Mouse (Mus musculus): Measurements from ENCODE around the gene Krt82. TPM values are rescaled to one million over a fixed set of nuclear protein-coding genes. Genes with fewer than 3 reads are reported as not detected.

Krt82 gene
- polyA plus RNA-seq, 1 experiment, result not detected

DNA sequence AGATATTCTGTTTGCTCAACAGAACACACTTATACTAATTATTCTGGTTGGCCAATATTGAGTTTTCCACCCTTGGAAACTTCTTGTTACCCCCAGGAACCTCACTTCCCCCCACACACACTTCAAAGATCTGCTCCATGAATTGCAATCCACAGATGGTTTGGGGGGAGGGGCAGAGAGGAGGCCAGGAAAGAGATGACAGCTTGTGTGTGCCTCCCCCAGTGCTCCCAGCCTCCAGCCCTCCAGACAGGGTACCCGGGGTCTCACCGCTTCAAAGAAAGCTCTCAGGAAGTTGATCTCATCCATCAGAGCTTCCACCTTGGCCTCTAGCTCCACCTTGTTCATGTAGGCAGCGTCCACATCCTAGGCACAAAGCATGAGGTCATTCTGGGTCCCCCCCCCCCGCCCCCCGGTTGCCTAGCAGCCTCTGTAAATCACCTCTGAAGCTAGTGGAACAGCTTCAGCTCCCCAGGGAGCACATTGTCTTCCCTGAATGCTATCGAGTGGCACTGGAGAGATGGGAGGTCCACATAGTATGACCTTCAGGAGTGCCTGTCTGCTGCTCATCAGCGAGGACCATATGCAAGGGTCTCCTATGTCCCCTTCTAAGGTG lies 7.7 kb upstream of the Krt82 start:
- no peaks in the 10 kb centered on the region for H3K4me1 ChIP-seq (ENCODE audit: control insufficient read depth, insufficient read depth, low read length)
- 7% methylated on average over 7 of the region's 7 CpGs for WGBS
- no peak for TF ChIP-seq POLR2A (IDR thresholded peaks at IDR 0.05; ENCODE audit: borderline replicate concordance, extremely low read depth, low read depth, low read length)
- no peak for TF ChIP-seq CTCF (IDR thresholded peaks at IDR 0.05; ENCODE audit: insufficient read depth, low read length)

GRCm38 (mm10) chr15:101553169-101553568 lies 2.7 kb upstream of the Krt82 start:
- no peak for DNase-seq
- WGBS, result 0% methylated on average over 11 of the region's 11 CpGs

More for the DNA sequence above, 7.7 kb upstream of the Krt82 start:
- no peak for DNase-seq
- H3K4me3 ChIP-seq (replicated peaks; ENCODE audit: extremely low read depth, low read depth, low read length), result no peak overlapping the region

GRCm38 (mm10) chr15:101552188-101552587 lies 1.7 kb upstream of the Krt82 start:
- DNase-seq, result no peak
- no peak overlapping the region for H3K4me3 ChIP-seq (replicated peaks; ENCODE audit: extremely low read depth, low read depth, low read length)
- WGBS, result 76% methylated on average over 8 of the region's 8 CpGs
- no peaks in the 10 kb centered on the region for H3K4me1 ChIP-seq (ENCODE audit: control insufficient read depth, insufficient read depth, low read length)
- TF ChIP-seq POLR2A (IDR thresholded peaks at IDR 0.05; ENCODE audit: borderline replicate concordance, extremely low read depth, low read depth, low read length), result no peak
- TF ChIP-seq CTCF (IDR thresholded peaks at IDR 0.05; ENCODE audit: insufficient read depth, low read length), result no peak

More at GRCm38 (mm10) chr15:101553169-101553568, 2.7 kb upstream of the Krt82 start:
- Histone ChIP-seq H3K4me3 (replicated peaks; ENCODE audit: extremely low read depth, low read depth, low read length) (no peak overlapping the region), H3K4me1 (ENCODE audit: control insufficient read depth, insufficient read depth, low read length) (no peaks in the 10 kb centered on the region)
- no peak for TF ChIP-seq POLR2A (IDR thresholded peaks at IDR 0.05; ENCODE audit: borderline replicate concordance, extremely low read depth, low read depth, low read length)
- TF ChIP-seq CTCF (IDR thresholded peaks at IDR 0.05; ENCODE audit: insufficient read depth, low read length), result no peak

DNA sequence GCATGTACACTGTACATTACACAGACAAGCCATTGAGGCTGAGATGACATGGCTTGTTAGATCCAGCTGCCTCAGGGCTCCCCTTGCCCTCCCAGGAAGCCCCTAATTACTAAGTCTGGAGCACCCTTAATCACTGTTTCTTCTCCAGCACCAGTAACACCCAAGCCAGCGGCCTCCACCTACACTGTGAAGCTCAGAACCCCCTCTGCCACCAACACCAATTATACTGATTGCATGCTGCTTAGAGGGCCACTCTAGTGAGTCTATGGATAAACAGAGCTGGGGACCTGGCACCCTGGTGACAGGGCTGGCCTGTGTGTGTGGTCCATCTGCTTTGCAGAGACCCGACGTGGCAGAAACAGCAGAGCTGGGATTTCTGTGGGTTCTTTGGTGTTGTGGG lies 6.0 kb downstream of the Krt82 start:
- 66% methylated on average over 3 of the region's 3 CpGs for WGBS
- TF ChIP-seq CTCF (IDR thresholded peaks at IDR 0.05; ENCODE audit: insufficient read depth, low read length) (no peak), POLR2A (IDR thresholded peaks at IDR 0.05; ENCODE audit: borderline replicate concordance, extremely low read depth, low read depth, low read length) (no peak)
- Histone ChIP-seq H3K4me1 (ENCODE audit: control insufficient read depth, insufficient read depth, low read length) (no peaks in the 10 kb centered on the region), H3K4me3 (replicated peaks; ENCODE audit: extremely low read depth, low read depth, low read length) (no peak overlapping the region)
- DNase-seq, result no peak

GRCm38 (mm10) chr15:101542543-101542942 lies 7.9 kb downstream of the Krt82 start:
- TF ChIP-seq CTCF (IDR thresholded peaks at IDR 0.05; ENCODE audit: insufficient read depth, low read length), result no peak
- no peak for TF ChIP-seq POLR2A (IDR thresholded peaks at IDR 0.05; ENCODE audit: borderline replicate concordance, extremely low read depth, low read depth, low read length)
- Histone ChIP-seq H3K4me1 (ENCODE audit: control insufficient read depth, insufficient read depth, low read length) (no peaks in the 10 kb centered on the region), H3K4me3 (replicated peaks; ENCODE audit: extremely low read depth, low read depth, low read length) (no peak overlapping the region)
- DNase-seq, result no peak
- WGBS, result 69% methylated on average over 9 of the region's 9 CpGs

DNA sequence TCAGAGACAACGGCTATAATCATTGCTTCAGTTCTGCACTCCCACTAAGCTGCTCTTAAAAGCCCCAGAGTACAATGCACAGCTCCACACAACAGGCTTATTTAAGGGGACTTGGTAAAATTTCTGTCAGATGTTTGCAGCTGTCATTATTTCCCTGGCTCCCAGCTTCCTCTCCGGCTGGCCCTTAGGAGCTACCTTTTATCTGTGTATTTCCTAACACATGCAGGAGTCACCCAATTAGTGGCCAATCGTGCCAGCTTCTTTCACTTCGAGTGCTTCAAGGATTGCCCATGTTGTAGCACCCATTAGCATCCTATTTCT lies 11.9 kb downstream of the Krt82 start:
- Histone ChIP-seq H3K4me3 (replicated peaks; ENCODE audit: extremely low read depth, low read depth, low read length) (no peak overlapping the region), H3K4me1 (ENCODE audit: control insufficient read depth, insufficient read depth, low read length) (no peaks in the 10 kb centered on the region)
- DNase-seq, result no peak
- 52% methylated on average over 4 of the region's 4 CpGs for WGBS
- TF ChIP-seq CTCF (IDR thresholded peaks at IDR 0.05; ENCODE audit: insufficient read depth, low read length) (no peak), POLR2A (IDR thresholded peaks at IDR 0.05; ENCODE audit: borderline replicate concordance, extremely low read depth, low read depth, low read length) (no peak)

GRCm38 (mm10) chr15:101537864-101538579 lies 12.4 kb downstream of the Krt82 start:
- 0 out of 2 replicates have a peak, but pooled peaks have one; percentile 3 for TF ChIP-seq CTCF (IDR thresholded peaks at IDR 0.05; ENCODE audit: insufficient read depth, low read length)
- TF ChIP-seq POLR2A (IDR thresholded peaks at IDR 0.05; ENCODE audit: borderline replicate concordance, extremely low read depth, low read depth, low read length), result no peak
- 34% methylated on average over 7 of the region's 7 CpGs for WGBS
- Histone ChIP-seq H3K4me3 (replicated peaks; ENCODE audit: extremely low read depth, low read depth, low read length) (no peak overlapping the region), H3K4me1 (ENCODE audit: control insufficient read depth, insufficient read depth, low read length) (no peaks in the 10 kb centered on the region)
- no peak for DNase-seq

DNA sequence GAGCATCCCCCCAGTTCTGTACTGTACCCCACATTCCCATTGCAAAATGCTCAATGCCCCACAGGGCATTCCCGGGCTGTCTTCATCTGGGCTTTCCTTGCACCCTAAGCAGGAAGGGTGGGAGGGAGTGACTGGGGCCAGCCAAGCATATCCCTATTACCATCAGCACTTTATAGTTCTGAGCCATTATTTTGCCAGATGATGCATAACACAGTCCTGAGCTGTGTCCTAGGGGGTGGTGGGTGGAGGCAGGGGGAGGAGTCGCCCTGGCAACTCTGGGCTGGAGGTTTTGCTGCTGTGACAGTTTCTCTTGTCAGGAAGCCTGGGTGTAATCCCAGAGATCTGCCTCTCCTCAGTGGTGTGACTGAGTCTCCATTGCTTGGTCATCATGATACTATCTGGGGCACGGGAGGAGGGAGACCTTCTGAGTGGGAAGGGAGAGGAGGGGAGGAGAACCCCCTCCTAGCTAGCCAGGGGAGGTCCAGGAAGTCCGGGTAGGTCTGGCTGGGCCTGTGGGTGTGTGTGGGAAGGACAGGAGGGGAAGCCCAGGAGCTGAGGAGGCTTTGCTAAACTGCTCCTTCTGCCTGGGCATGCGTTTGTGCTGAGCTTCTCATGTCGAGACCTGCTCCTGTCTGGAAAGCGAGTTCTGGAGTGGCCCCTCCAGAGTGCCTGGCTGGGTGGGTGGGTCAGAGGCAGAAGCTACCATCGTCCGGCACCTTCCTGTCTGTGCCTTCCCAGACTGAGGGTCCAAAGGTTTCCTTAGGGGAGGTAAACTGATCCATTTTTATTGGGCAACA lies 14.2 kb downstream of the Krt82 start:
- 48% methylated on average over 9 of the region's 9 CpGs for WGBS
- H3K4me1 ChIP-seq (ENCODE audit: control insufficient read depth, insufficient read depth, low read length), result no peaks in the 10 kb centered on the region
- H3K4me3 ChIP-seq (replicated peaks; ENCODE audit: extremely low read depth, low read depth, low read length), result no peak overlapping the region
- no peak for DNase-seq
- TF ChIP-seq CTCF (IDR thresholded peaks at IDR 0.05; ENCODE audit: insufficient read depth, low read length) (no peak), POLR2A (IDR thresholded peaks at IDR 0.05; ENCODE audit: borderline replicate concordance, extremely low read depth, low read depth, low read length) (no peak)

GRCm38 (mm10) chr15:101532720-101533119 lies 17.7 kb downstream of the Krt82 start, which contains the start of gene Krt84:
Krt84 (minus strand) TSS chr15:101532820.
- no peak for DNase-seq
- TF ChIP-seq CTCF (IDR thresholded peaks at IDR 0.05; ENCODE audit: insufficient read depth, low read length) (no peak), POLR2A (IDR thresholded peaks at IDR 0.05; ENCODE audit: borderline replicate concordance, extremely low read depth, low read depth, low read length) (no peak)
- H3K4me1 ChIP-seq (ENCODE audit: control insufficient read depth, insufficient read depth, low read length), result no peaks in the 10 kb centered on the region
- no peak within 1 kb of the TSS for H3K4me3 ChIP-seq (replicated peaks; ENCODE audit: extremely low read depth, low read depth, low read length)
- WGBS, result 84% methylated on average over 7 of the region's 7 CpGs
